Mouse (Mus musculus) 3T3-L1 (cell line): ENCODE measurements at regions not wholly inside any gene's neighbourhood (a gene's known extent, or its start where the extent isn't known, plus 50 kb on each side); places are given as distances from the start of the nearest gene placed in this dataset.

Experiments used
- DNase-seq: peaks from one replicate; pipeline ENCODE4 v3.0.0-alpha.2; 2015; ENCODE audit warnings: low read depth, low spot score

- DNase-seq, result peak; percentile 85
Observed at GRCm38 (mm10) chr12:95563431-95563830, 128.6 kb upstream of the Flrt2 start.

- no peak for DNase-seq
Observed at GRCm38 (mm10) chr12:95576772-95577171, 115.3 kb upstream of the Flrt2 start.

GRCm38 (mm10) chr12:95589011-95589410 is 103.0 kb upstream of the Flrt2 start:
- DNase-seq, result no peak

GRCm38 (mm10) chr12:95619281-95619680 is 72.7 kb upstream of the Flrt2 start:
- peak; percentile 12 for DNase-seq

GRCm38 (mm10) chr12:95631029-95631428 is 61.0 kb upstream of the Flrt2 start:
- peak; percentile 84 for DNase-seq

- no peak for DNase-seq
Observed at GRCm38 (mm10) chr12:95636647-95637046, 55.4 kb upstream of the Flrt2 start.

- DNase-seq, result no peak
Observed at GRCm38 (mm10) chr12:95639892-95640291, 52.1 kb upstream of the Flrt2 start.

GRCm38 (mm10) chr12:95641628-95642027 is 50.4 kb upstream of the Flrt2 start:
- peak; percentile 54 for DNase-seq
